In the genomic region with DNA sequence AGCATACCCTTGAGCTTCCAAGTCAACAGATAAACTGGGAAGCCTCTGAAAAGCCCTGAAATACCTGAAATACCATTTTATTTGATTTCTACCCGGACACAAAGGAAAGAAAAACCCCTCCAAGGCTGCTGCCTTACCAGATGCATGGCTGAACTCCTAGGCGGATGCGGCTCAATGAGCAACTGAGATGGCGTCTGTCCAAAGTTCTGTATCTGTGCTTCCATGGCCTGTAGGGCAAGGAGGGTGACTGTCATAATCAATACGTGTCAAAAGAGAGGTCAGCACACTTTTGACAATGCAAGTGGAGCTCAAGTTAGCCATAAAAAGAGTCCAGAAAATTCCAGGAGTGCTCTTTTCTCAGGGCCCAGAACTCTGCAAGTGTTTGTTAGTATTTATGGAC, we compare ENCODE assay signal across 18 mouse cellular contexts.
A peak's percentile ranks its signal among the peaks of the same experiment; 100 is the strongest.
DNase-seq lines count a peak whose midpoint lies in the region; ATAC-seq and TF ChIP-seq lines count a peak whose summit lies in the region.
"Had no signal": no experiment of that assay in that cellular context is flagged by ENCODE, and none has a peak within 500 bp of the region (broad histone marks: within the 10 kb centered on the region; RNA-seq: fewer than 3 reads in every experiment).

No protein-coding gene starts in this region.

- H3K36me3 ChIP-seq in kidney, adult 2 months (ENCODE audit: control insufficient read depth, insufficient read depth, low read length) = no peaks in the 10 kb centered on the region
- peaks cover 21% of the 10 kb centered on the region for H3K36me3 ChIP-seq in midbrain, embryonic 14.5 days (ENCODE audit: control insufficient read depth, insufficient read depth, low read length)
- H3K36me3 ChIP-seq: limb, embryonic 15.5 days had no signal

- no peak for ATAC-seq in midbrain, embryonic 14.5 days (ENCODE audit: low FRiP score, low TSS enrichment)
- no peak for ATAC-seq in CD4-positive, CD25-positive, alpha-beta regulatory T cell, adult 4 months
- ATAC-seq: Patski had no signal

- H3K9me3 ChIP-seq in midbrain, embryonic 14.5 days (ENCODE audit: control insufficient read depth, low read length) = no peaks in the 10 kb centered on the region
- H3K9me3 ChIP-seq: limb, embryonic 15.5 days; neural tube, embryonic 15.5 days had no signal

- H3K4me2 ChIP-seq in midbrain, embryonic 14.5 days (ENCODE audit: low read length) = no peak overlapping the region
- H3K4me2 ChIP-seq: limb, embryonic 15.5 days; neural tube, embryonic 15.5 days had no signal

- H3K4me3 ChIP-seq in kidney, adult 2 months (ENCODE audit: insufficient read depth, low read depth, low read length) = no peak overlapping the region
- no peak overlapping the region for H3K4me3 ChIP-seq in midbrain, embryonic 14.5 days (replicated peaks; ENCODE audit: low read depth, low read length)
- H3K4me3 ChIP-seq: heart, adult 2 months; layer of hippocampus, adult 2 months; left cerebral cortex, adult 2 months; limb, embryonic 15.5 days; neural tube, embryonic 15.5 days had no signal

- peak; percentile 11 for DNase-seq in adrenal gland, postnatal 14 days
- no peak for DNase-seq in adrenal gland, postnatal 25 days
- DNase-seq in kidney, adult 2 months = peak; percentile 26
- DNase-seq in kidney, postnatal 10 days = no peak
- peak; percentile 68 for DNase-seq in A20 (ENCODE audit: low read depth, low spot score)
- DNase-seq in midbrain, embryonic 14.5 days = peak; percentile 37
- no peak for DNase-seq in lung, postnatal 14 days
- DNase-seq: cerebellum, adult 18-20 months; heart, adult 2 months; lung, adult 2 months; right cerebral cortex, adult 18-20 months; thymus, adult 2 months had no signal

- H3K9ac ChIP-seq in midbrain, embryonic 14.5 days (replicated peaks; ENCODE audit: low read length) = no peak overlapping the region
- H3K9ac ChIP-seq: limb, embryonic 15.5 days; neural tube, embryonic 15.5 days had no signal

- no peak for TF ChIP-seq CTCF in kidney, adult 2 months (conservative IDR thresholded peaks at IDR 0.05; ENCODE audit: insufficient read depth, insufficient read length, low read depth, low read length)

- 37% methylated on average over 5 of the region's 5 CpGs for WGBS in kidney, adult 2 months
- 58% methylated on average over 5 of the region's 5 CpGs for WGBS in midbrain, embryonic 14.5 days

- H3K4me1 ChIP-seq in kidney, adult 2 months (ENCODE audit: control insufficient read depth, insufficient read depth, low read length) = no peaks in the 10 kb centered on the region
- 0 out of 2 replicates have a peak, but pooled peaks cover 12% of the 10 kb centered on the region for H3K4me1 ChIP-seq in midbrain, embryonic 14.5 days (ENCODE audit: control insufficient read depth, insufficient read depth, low read length)

- H3K27me3 ChIP-seq in kidney, adult 2 months (replicated peaks; ENCODE audit: control insufficient read depth, insufficient read depth, low read length) = no peaks in the 10 kb centered on the region
- no peaks in the 10 kb centered on the region for H3K27me3 ChIP-seq in midbrain, embryonic 14.5 days (ENCODE audit: control insufficient read depth, insufficient read depth, low read length)
- H3K27me3 ChIP-seq: limb, embryonic 15.5 days; neural tube, embryonic 15.5 days; Patski had no signal

- no peak for TF ChIP-seq POLR2A in kidney, adult 2 months (IDR thresholded peaks at IDR 0.05; ENCODE audit: low read depth, low read length)

- no peak overlapping the region for H3K27ac ChIP-seq in kidney, adult 2 months (ENCODE audit: insufficient read depth, low read depth, low read length)
- H3K27ac ChIP-seq in midbrain, embryonic 14.5 days (replicated peaks; ENCODE audit: low read depth, low read length) = no peak overlapping the region; the same call in 1 of the 2 replicates
- H3K27ac ChIP-seq: heart, adult 2 months; left cerebral cortex, adult 2 months; limb, embryonic 15.5 days; neural tube, embryonic 15.5 days had no signal

Comparison
In these comparisons a context has a peak if more than half of its experiments do, and no peak if none do; other contexts are left out.
1. DNase-seq: peak in adrenal gland, postnatal 14 days (single experiment), kidney, adult 2 months (single experiment), A20 (single experiment) and midbrain, embryonic 14.5 days (single experiment); none in adrenal gland, postnatal 25 days (single experiment), kidney, postnatal 10 days (single experiment) and lung, postnatal 14 days (single experiment).